Mouse (Mus musculus): ENCODE measurements at regions not wholly inside any gene's neighbourhood (a gene's known extent, or its start where the extent isn't known, plus 50 kb on each side); places are given as distances from the start of the nearest gene placed in this dataset.

DNA sequence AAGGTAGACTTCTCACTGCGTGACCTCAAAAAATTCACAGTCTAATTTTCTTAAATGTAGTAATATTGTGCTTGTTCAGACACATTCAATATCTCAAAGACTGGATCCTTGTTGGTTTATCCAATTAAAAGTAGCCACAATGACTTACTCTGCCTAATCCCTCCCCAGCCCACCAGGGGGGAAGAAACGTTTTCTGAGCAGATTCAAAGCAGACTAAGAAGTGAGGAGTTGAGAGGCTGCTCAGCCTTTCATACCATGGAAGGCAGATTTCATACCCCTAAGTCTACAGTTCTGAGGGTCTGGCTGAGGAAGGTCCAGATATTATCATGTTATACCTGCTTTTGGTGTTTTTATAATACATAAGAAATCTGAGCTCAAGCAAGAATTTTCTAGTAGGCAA lies 604.7 kb downstream of the Rps29 start:
- DNase-seq (ENCODE audit: low spot score) = no peak

DNA sequence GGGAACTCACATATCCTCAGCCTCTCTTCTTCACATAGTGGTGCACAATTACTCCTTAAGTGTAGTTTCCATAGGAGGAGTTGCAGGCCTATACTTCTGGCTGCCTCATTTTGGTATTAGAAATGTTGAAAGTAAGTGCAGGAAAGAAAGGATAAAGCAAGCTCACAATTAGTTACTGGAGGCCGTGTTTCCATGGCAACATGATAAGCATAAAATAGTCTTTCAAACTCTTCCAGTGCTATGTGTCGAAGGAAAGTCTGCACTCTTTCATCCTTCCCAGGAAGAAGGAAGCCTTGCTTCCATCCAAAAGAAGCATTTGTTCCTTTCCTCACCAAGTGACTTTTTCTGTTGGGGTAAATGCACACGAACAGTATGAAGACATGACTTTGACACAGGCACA lies 617.2 kb downstream of the Rps29 start:
- no peak for DNase-seq (ENCODE audit: low spot score)

DNA sequence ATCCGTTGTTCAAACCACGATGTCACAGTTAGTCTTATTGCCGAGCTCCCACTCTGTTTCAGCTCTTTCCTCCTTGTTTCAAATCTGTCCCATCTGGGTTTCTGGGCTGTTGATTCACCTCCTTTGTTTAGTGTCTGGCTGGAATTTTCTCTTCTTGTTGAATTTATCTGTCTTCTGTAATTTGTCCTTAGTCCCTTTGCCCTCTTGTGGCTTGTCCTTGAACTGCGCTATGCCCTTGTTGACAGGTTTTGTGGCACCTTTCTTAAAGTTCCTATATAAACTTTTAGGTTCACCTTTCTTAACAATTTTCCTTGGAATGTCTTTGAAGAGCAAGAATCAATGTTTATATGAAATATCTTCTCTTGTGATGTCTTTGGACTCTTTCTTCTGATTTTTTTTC lies 658.2 kb downstream of the Rps29 start:
- peak; percentile 5 for DNase-seq (ENCODE audit: low spot score)

DNA sequence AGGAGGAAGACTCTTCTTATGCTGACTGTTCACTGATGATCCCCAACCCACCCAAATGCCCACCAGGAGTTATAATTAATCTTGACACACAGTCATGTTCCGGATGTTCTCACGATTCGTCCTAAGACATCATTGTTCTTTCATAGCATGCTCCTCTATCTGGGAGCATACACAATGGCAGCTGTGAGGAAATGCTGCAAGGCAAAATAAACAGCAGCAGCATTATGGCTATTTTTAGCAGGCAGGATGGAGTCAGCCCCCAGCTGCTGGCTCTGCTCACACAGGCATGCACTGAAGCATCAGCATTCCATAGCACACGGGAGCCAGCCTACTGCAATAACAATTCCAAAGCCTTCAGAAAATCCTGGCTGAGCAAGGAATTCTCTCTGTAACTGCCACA lies 696.0 kb downstream of the Rps29 start:
- DNase-seq (ENCODE audit: low spot score) = no peak

DNA sequence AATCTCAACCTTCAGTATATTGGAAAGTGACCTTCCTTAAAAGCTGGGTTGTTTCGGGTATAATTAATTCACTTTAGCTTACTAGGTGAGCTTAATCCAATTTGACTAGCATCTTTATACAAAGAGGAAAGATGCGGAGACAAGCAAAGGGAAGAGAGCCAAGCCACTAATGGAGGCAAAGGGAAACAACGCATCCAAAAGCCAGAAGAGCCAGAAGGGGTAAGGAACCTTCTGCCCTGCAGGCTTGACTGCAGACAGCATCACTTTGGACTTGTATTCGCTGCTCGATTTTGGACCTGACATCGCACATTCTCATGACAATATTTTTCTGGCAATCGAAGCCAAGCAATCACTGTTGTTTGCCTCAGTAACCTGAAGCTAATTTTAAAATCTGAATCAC lies 700.8 kb downstream of the Rps29 start:
- no peak for DNase-seq (ENCODE audit: low spot score)

DNA sequence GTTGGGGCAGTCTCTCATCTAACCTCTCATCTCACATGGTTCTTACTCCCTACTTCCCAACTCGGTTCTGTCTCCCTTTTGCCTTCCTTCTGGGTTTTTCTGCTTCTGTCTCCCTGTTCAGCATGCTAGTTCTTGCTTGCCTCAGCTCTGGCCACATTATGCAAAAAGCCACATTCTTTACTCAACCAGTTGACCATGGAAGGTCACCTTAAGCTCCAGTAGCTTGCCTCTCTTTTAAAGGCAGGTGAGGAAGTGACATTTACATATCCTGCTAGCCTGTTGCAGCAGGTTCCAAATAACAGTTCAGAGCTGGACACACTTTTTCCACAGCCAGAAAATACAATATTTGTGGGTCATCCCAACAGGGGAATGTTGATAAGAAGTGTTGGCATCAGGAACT lies 732.4 kb downstream of the Rps29 start:
- DNase-seq (ENCODE audit: low spot score) = no peak

DNA sequence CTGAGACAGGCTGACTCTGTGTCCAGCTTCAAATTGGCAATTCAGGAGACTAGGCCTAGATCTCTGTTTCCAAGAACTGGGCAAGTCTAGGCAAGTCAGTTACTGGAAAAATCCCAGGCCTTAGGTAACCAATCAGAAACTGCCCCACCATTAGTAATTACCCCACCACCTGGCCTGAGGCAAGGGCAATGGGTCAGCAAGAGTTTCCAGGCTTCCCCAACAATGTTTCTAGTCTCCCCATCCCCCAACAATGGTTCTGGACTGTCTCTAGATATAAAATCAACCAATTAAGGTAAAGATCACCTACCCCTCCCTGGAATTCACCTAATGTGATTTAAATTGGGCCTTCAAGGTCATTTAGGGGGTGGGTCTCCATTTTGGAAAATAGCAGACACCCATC lies 734.0 kb downstream of the Rps29 start:
- DNase-seq (ENCODE audit: low spot score) = no peak
